Mouse (Mus musculus) cerebellum, adult 2 months (tissue): ENCODE measurements around the gene Nop16.

ENCODE experiments used
- CTCF ChIP-seq: fragments of 200-500 bp; IDR thresholded peaks from 2 replicates; pipeline ENCODE4 v1.5.1; 2011; ENCODE audit warnings: low read depth, mild to moderate bottlenecking, control low read depth, low read length, moderate library complexity, borderline replicate concordance; ENCODE audit not compliant: insufficient read depth
- POLR2A ChIP-seq: fragments of 200-500 bp; IDR thresholded peaks from 2 replicates; pipeline ENCODE4 v1.6.1; 2011; ENCODE audit warnings: low read length, control low read depth, borderline replicate concordance; ENCODE audit not compliant: insufficient read depth

DNA sequence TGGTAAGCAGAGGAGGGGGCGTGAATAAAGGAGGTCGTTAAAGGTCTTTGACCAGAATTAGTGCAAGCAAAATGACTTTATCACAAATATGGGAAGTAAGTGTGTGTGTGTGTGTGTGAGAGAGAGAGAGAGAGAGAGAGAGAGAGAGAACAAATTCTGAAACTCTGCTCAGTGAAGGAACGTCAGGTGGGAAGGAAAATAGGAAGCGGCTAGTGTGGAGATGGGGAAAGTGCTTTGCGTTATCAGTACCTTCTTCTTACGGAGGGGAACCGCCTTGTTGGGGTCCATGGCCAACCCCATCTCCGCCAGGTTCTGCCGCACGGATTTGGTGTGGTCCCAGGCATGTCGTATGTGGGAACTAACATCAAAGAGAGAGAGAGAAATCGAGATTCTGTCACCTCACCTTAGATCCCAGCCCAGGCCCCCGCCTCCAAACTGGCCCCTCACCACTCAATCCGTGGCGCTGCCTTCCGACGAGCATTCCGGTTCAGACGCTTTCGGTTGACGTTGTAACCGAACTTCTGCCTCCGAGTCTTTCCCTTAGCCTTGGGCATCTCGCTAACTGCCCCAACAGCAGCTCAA, 385 bp downstream of the Nop16 start:
- TF ChIP-seq CTCF (no peak), POLR2A (no peak)
